Mouse (Mus musculus) midbrain, embryonic 14.5 days (tissue): ENCODE measurements at regions not wholly inside any gene's neighbourhood (a gene's known extent, or its start where the extent isn't known, plus 50 kb on each side); places are given as distances from the start of the nearest gene placed in this dataset.

Source experiments
- ATAC-seq: fragments of 200-750 bp; cut with Nextera tagmentation; 2 replicates; pipeline ENCODE4 v1.8.0; 2017; ENCODE audit warnings: moderate number of reproducible peaks, moderate library complexity; ENCODE audit not compliant: low FRiP score, low TSS enrichment
- DNase-seq: peaks from one replicate; pipeline ENCODE4 v3.0.0-alpha.2; 2015
- H3K27ac ChIP-seq: fragments of 300-500 bp; sonication (generic); replicated peaks from 2 replicates; pipeline ENCODE4 v1.5.1; 2014; ENCODE audit warnings: mild to moderate bottlenecking, low read depth, low read length, moderate library complexity
- H3K27me3 ChIP-seq: fragments of 300-500 bp; sonication (generic); 2 replicates; pipeline ENCODE4 v1.6.1; 2014; ENCODE audit warnings: low read length, control low read depth, mixed read lengths; ENCODE audit not compliant: control insufficient read depth, insufficient read depth
- H3K36me3 ChIP-seq: fragments of 300-500 bp; sonication (generic); 2 replicates; pipeline ENCODE4 v1.6.1; 2014; ENCODE audit warnings: low read length, control low read depth; ENCODE audit not compliant: control insufficient read depth, insufficient read depth
- H3K4me1 ChIP-seq: fragments of 300-500 bp; sonication (generic); 2 replicates; pipeline ENCODE4 v1.6.1; 2014; ENCODE audit warnings: mild to moderate bottlenecking, antibody characterized with exemption, low read length, control low read depth; ENCODE audit not compliant: control insufficient read depth, insufficient read depth
- H3K4me2 ChIP-seq: fragments of 300-500 bp; sonication (generic); 2 replicates; pipeline ENCODE4 v1.6.1; 2014; ENCODE audit warnings: mild to moderate bottlenecking, low read length, moderate library complexity
- H3K4me3 ChIP-seq: fragments of 300-500 bp; sonication (generic); replicated peaks from 2 replicates; pipeline ENCODE4 v1.5.1; 2014; ENCODE audit warnings: low read depth, low read length
- H3K9ac ChIP-seq: fragments of 300-500 bp; sonication (generic); replicated peaks from 2 replicates; pipeline ENCODE4 v1.6.1; 2014; ENCODE audit warnings: mild to moderate bottlenecking, low read length, moderate library complexity
- H3K9me3 ChIP-seq: fragments of 300-500 bp; sonication (generic); 2 replicates; pipeline ENCODE4 v1.6.1; 2016; ENCODE audit warnings: low read length, control low read depth, mixed read lengths; ENCODE audit not compliant: control insufficient read depth
- WGBS: fragments of 180-500 bp; shearing (Covaris S2); extraction: QIAGEN DNeasy Blood & Tissue Kit; methylation state at CpG from one replicate; pipeline ENCODE4 v1.1.7; 2014; 5-methylcytosine and 5-hydroxymethylcytosine counted together

GRCm38 (mm10) chr11:6902991-6903390 is 65.5 kb upstream of the Gm11983 start:
- H3K4me2 ChIP-seq = no peak overlapping the region
- 74% methylated on average over 3 of the region's 3 CpGs for whole genome bisulfite sequencing
- no peak overlapping the region for H3K27ac ChIP-seq
- H3K36me3 ChIP-seq = no peaks in the 10 kb centered on the region
- H3K27me3 ChIP-seq = no peaks in the 10 kb centered on the region
- no peak overlapping the region for H3K9ac ChIP-seq
- no peaks in the 10 kb centered on the region for H3K9me3 ChIP-seq
- ATAC-seq (no peak), DNase-seq (no peak)
- H3K4me3 ChIP-seq = no peak overlapping the region
- peaks cover 18% of the 10 kb centered on the region for H3K4me1 ChIP-seq

GRCm38 (mm10) chr11:6902271-6902670 is 64.8 kb upstream of the Gm11983 start:
- Histone ChIP-seq H3K27me3 (no peaks in the 10 kb centered on the region), H3K4me2 (no peak overlapping the region), H3K27ac (no peak overlapping the region), H3K9ac (no peak overlapping the region), H3K36me3 (no peaks in the 10 kb centered on the region), H3K9me3 (no peaks in the 10 kb centered on the region), H3K4me3 (no peak overlapping the region), H3K4me1 (peaks cover 18% of the 10 kb centered on the region)
- 75% methylated on average over 3 of the region's 3 CpGs for WGBS
- DNase-seq = no peak
- no peak for ATAC-seq

- Histone ChIP-seq H3K36me3 (no peaks in the 10 kb centered on the region), H3K4me3 (no peak overlapping the region), H3K27ac (peak overlapping the region; percentile 66; the same call in 1 of the 2 replicates), H3K9me3 (no peaks in the 10 kb centered on the region), H3K9ac (no peak overlapping the region; the same call in 1 of the 2 replicates), H3K4me2 (no peak overlapping the region), H3K27me3 (no peaks in the 10 kb centered on the region), H3K4me1 (peaks cover 18% of the 10 kb centered on the region)
- DNase-seq = peak; percentile 52
- WGBS = 18% methylated on average over 11 of the region's 11 CpGs
- ATAC-seq = peak; percentile 37; the same call in 1 of the 2 replicates
Measured at GRCm38 (mm10) chr11:6900769-6901481, 63.5 kb upstream of the Gm11983 start.

GRCm38 (mm10) chr11:6900357-6900756 is 62.9 kb upstream of the Gm11983 start:
- Histone ChIP-seq H3K36me3 (no peaks in the 10 kb centered on the region), H3K27me3 (no peaks in the 10 kb centered on the region), H3K4me3 (no peak overlapping the region), H3K4me1 (peaks cover 18% of the 10 kb centered on the region), H3K9me3 (no peaks in the 10 kb centered on the region), H3K27ac (peak overlapping the region; percentile 66; the same call in 1 of the 2 replicates), H3K4me2 (peak overlapping the region; percentile 23; the same call in 1 of the 2 replicates), H3K9ac (no peak overlapping the region; the same call in 1 of the 2 replicates)
- DNase-seq (peak; percentile 71), ATAC-seq (no peak; the same call in 1 of the 2 replicates)
- 8% methylated on average over 12 of the region's 12 CpGs for WGBS

GRCm38 (mm10) chr11:6899271-6900005 is 62.0 kb upstream of the Gm11983 start:
- DNase-seq (no peak), ATAC-seq (no peak)
- no peak overlapping the region for H3K9ac ChIP-seq
- H3K4me3 ChIP-seq = no peak overlapping the region
- peak overlapping the region; percentile 8; the same call in 1 of the 2 replicates for H3K27ac ChIP-seq
- H3K36me3 ChIP-seq = no peaks in the 10 kb centered on the region
- H3K27me3 ChIP-seq = no peaks in the 10 kb centered on the region
- no peak overlapping the region for H3K4me2 ChIP-seq
- 77% methylated on average over 13 of the region's 13 CpGs for WGBS
- peaks cover 18% of the 10 kb centered on the region for H3K4me1 ChIP-seq
- H3K9me3 ChIP-seq = no peaks in the 10 kb centered on the region

- H3K27me3 ChIP-seq = no peaks in the 10 kb centered on the region
- no peak for ATAC-seq
- WGBS = 86% methylated on average over 5 of the region's 5 CpGs
- H3K9me3 ChIP-seq = no peaks in the 10 kb centered on the region
- H3K4me2 ChIP-seq = no peak overlapping the region
- H3K4me1 ChIP-seq = peaks cover 18% of the 10 kb centered on the region
- no peak for DNase-seq
- H3K4me3 ChIP-seq = no peak overlapping the region
- H3K9ac ChIP-seq = no peak overlapping the region
- no peak overlapping the region for H3K27ac ChIP-seq
- no peaks in the 10 kb centered on the region for H3K36me3 ChIP-seq
Measured at GRCm38 (mm10) chr11:6898357-6899097, 61.1 kb upstream of the Gm11983 start.

GRCm38 (mm10) chr11:6895786-6896093 is 58.3 kb upstream of the Gm11983 start:
- 52% methylated on average over 8 of the region's 8 CpGs for WGBS
- no peak for ATAC-seq
- no peak overlapping the region for H3K27ac ChIP-seq

GRCm38 (mm10) chr11:6894911-6895785 is 57.7 kb upstream of the Gm11983 start:
- Histone ChIP-seq H3K9ac (no peak overlapping the region), H3K4me1 (peaks cover 6% of the 10 kb centered on the region; the same call in 1 of the 2 replicates), H3K4me2 (no peak overlapping the region), H3K27ac (no peak overlapping the region), H3K27me3 (no peaks in the 10 kb centered on the region), H3K4me3 (no peak overlapping the region), H3K9me3 (no peaks in the 10 kb centered on the region), H3K36me3 (no peaks in the 10 kb centered on the region)
- DNase-seq = no peak
- 28% methylated on average over 7 of the region's 7 CpGs for WGBS
- no peak for ATAC-seq

More at GRCm38 (mm10) chr11:6895786-6896093, 58.3 kb upstream of the Gm11983 start:
- no peak for DNase-seq
- no peak overlapping the region for H3K4me3 ChIP-seq
- no peak overlapping the region for H3K4me2 ChIP-seq
- no peaks in the 10 kb centered on the region for H3K36me3 ChIP-seq
- no peaks in the 10 kb centered on the region for H3K9me3 ChIP-seq
- H3K27me3 ChIP-seq = no peaks in the 10 kb centered on the region
- no peak overlapping the region for H3K9ac ChIP-seq
- peaks cover 12% of the 10 kb centered on the region for H3K4me1 ChIP-seq
